Mouse (Mus musculus) heart, embryonic 10.5 days (tissue): ENCODE results near the gene Dhcr24. TPM values are rescaled to one million over a fixed set of nuclear protein-coding genes. Genes with fewer than 3 reads are reported as not detected.

ENCODE experiments used
- DNase-seq: peaks from one replicate; pipeline ENCODE4 v3.0.0-alpha.2; 2017; ENCODE audit warnings: low spot score
- H3K27ac ChIP-seq: fragments of 300-500 bp; sonication (generic); 2 replicates; pipeline ENCODE4 v1.5.1; 2016; ENCODE audit warnings: mild to moderate bottlenecking
- H3K27me3 ChIP-seq: fragments of 300-500 bp; sonication (generic); 2 replicates; pipeline ENCODE4 v1.6.1; 2016; ENCODE audit warnings: mild to moderate bottlenecking; ENCODE audit not compliant: poor library complexity, insufficient read depth, severe bottlenecking
- H3K36me3 ChIP-seq: fragments of 300-500 bp; sonication (generic); 2 replicates; pipeline ENCODE4 v1.6.1; 2016; ENCODE audit warnings: mild to moderate bottlenecking, moderate library complexity
- H3K4me1 ChIP-seq: fragments of 300-500 bp; sonication (generic); 2 replicates; pipeline ENCODE4 v1.6.1; 2016; ENCODE audit warnings: mild to moderate bottlenecking
- H3K4me3 ChIP-seq: fragments of 300-500 bp; sonication (generic); 2 replicates; pipeline ENCODE4 v1.5.1; 2016; ENCODE audit warnings: mild to moderate bottlenecking, moderate library complexity
- H3K9me3 ChIP-seq: fragments of 300-500 bp; sonication (generic); 2 replicates; pipeline ENCODE4 v1.6.1; 2016; ENCODE audit warnings: mild to moderate bottlenecking, moderate library complexity
- WGBS: fragments of 180-500 bp; shearing (Covaris S2); methylation state at CpG from one replicate; pipeline ENCODE4 v1.1.7; 2016; 5-methylcytosine and 5-hydroxymethylcytosine counted together
- polyA plus RNA-seq: library from polyadenylated mRNA; unstranded; fragments of >200 nt; fragmentation: Nextera tagmentation; extraction: Ambion mirVana; gene quantifications from 2 replicates; pipeline ENCODE4 v1.2.1, GENCODE M21; 2016

Gene Dhcr24
- polyA plus RNA-seq = 6.1 and 9.7 TPM in 2 replicates

DNA sequence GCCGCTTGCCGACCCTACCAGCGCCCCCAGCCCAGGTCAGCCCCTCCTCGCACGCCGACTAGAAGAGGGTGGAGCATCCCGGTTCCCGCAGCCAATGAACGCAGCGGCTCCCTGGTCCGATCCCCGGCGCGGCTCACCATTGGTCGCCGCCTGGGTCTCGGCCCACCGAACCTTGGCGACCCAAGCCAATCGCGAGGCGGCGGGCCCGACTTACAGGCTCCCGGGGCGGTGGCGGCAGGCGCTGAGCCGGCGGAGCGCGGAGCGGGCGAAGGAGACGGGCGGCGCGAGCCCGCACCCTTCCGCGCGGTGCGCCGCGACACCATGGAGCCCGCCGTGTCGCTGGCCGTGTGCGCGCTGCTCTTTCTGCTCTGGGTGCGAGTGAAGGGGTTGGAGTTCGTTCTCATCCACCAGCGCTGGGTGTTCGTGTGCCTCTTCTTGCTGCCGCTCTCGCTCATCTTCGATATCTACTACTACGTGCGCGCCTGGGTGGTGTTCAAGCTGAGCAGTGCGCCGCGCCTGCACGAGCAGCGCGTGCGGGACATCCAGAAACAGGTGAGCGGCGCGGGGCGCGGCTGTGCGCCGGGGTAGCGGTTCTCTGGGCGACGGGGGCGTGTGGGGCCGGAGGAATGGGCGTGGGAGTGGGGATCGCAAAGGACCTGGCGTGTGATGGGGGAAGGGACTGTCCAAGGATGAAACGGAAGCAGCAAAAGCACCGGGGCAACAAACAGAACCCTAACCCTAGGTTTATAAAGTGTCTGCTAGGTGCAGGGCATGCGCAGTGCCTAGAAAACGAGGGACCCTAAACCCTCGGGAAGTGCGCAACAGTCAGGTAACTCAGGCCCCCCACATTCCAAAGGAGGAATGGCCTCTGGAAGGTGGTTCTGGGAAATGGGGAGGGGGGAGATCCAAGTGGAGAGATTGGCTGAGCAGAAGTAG, at the start of gene Dhcr24:
Gene Dhcr24, plus strand, starts transcription at position 193 of the 936 bp plus-strand sequence.
- H3K36me3 ChIP-seq = peaks cover 30% of the 10 kb centered on the region
- peaks cover 32% of the 10 kb centered on the region for H3K4me1 ChIP-seq
- H3K27me3 ChIP-seq = 0 out of 2 replicates have a peak, but pooled peaks cover under 1% of the 10 kb centered on the region
- WGBS = under 1% methylated on average over 89 of the region's 89 CpGs
- peak; percentile 98 for DNase-seq
- H3K9me3 ChIP-seq = no peaks in the 10 kb centered on the region
- peak within 1 kb of the TSS; percentile 99 for H3K4me3 ChIP-seq
- H3K27ac ChIP-seq = peak within 1 kb of the TSS; percentile 95

DNA sequence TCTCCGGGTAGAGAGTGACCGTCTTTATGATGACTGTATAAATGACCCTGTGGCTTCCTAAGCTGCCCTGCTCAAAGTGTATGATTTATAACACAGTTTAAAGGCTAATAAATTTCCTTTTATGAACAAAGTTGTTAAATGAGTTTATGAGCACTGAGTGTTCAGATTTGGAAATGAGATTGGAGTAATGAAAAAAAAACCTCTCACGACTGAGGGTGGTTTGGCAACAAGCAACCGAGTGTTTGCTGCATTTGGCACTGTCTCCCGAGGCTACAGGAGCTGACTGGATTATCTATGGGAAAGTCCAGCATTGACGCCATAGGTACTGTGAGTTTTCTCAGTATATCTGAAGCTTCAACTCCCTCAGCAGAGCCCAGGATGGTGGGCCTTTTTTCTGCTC, 46.2 kb upstream of the Dhcr24 start:
- DNase-seq = no peak
- no peaks in the 10 kb centered on the region for H3K9me3 ChIP-seq
- 77% methylated on average over 6 of the region's 6 CpGs for WGBS
- no peak overlapping the region for H3K27ac ChIP-seq
- H3K4me1 ChIP-seq = no peaks in the 10 kb centered on the region
- H3K36me3 ChIP-seq = no peaks in the 10 kb centered on the region
- no peak overlapping the region for H3K4me3 ChIP-seq
- H3K27me3 ChIP-seq = no peaks in the 10 kb centered on the region

DNA sequence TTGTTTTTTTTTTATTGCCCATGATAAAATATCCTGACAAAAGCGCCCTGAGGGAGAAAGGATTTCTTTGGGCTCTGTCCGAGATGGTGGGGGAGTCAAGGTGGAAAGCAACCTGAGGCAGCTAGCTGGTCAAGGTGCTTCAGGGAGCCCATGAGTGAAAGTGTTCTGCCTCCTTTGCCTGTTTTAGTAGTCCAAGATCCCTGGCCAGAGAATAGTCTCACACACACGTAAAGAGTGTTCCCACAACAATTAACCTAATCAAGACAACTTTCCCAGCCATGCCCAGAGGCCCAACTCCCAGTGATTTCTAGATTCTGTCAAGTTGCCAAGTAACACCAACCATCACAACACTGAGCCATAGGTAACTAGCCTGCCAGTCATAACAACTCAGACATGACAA, 38.3 kb upstream of the Dhcr24 start:
- H3K27ac ChIP-seq = no peak overlapping the region
- WGBS = 81% methylated on average over 3 of the region's 3 CpGs
- no peaks in the 10 kb centered on the region for H3K36me3 ChIP-seq
- H3K4me1 ChIP-seq = 0 out of 2 replicates have a peak, but pooled peaks cover 1% of the 10 kb centered on the region
- no peak for DNase-seq
- no peaks in the 10 kb centered on the region for H3K9me3 ChIP-seq
- no peaks in the 10 kb centered on the region for H3K27me3 ChIP-seq
- H3K4me3 ChIP-seq = no peak overlapping the region

DNA sequence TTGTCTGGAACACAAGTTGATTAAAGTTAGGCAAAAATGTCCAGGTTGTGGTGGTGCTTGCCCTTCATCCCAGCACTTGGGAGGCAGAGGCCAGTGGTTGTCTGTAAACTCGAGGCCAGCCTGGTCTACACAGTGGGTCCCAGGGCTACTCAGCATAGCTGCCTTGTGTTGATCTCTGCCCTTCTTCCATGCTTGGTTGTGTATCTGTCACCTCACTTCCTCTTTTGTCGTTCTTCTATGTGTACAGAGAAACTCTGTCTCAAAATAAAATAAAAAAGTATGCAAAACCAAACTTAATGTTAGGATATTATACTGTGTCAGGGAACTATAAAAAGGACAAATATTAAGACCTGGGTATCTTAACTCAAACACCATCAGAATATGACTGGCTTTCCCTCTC, 36.7 kb upstream of the Dhcr24 start:
- 69% methylated on average over 2 of the region's 2 CpGs for WGBS
- Histone ChIP-seq H3K27ac (no peak overlapping the region), H3K4me1 (peaks cover 9% of the 10 kb centered on the region; the same call in 1 of the 2 replicates), H3K36me3 (no peaks in the 10 kb centered on the region), H3K4me3 (no peak overlapping the region), H3K27me3 (no peaks in the 10 kb centered on the region), H3K9me3 (no peaks in the 10 kb centered on the region)
- no peak for DNase-seq

DNA sequence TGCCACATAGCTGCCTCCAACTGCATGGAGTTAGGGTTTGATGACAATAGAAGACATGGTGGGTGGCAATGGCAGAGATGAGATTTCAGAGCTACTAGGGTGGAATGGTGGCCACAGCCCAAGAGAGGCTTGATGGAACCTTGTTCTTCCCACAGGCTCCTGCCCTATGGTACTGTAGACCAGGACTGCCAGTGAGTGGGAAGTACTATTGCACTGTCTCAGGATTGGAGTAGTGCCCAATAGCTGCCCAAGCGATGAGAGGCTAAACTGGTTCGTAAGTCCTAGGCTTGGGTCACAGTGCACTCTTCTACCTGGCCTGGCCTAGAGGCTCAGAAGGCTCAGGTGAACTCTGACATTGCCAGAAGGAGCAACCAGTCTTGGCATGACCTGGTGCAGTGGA, 35.8 kb upstream of the Dhcr24 start:
- no peak overlapping the region for H3K4me3 ChIP-seq
- 76% methylated on average over 2 of the region's 2 CpGs for WGBS
- no peaks in the 10 kb centered on the region for H3K27me3 ChIP-seq
- H3K27ac ChIP-seq = no peak overlapping the region
- no peak for DNase-seq
- no peaks in the 10 kb centered on the region for H3K9me3 ChIP-seq
- H3K4me1 ChIP-seq = peaks cover 15% of the 10 kb centered on the region; the same call in 1 of the 2 replicates
- no peaks in the 10 kb centered on the region for H3K36me3 ChIP-seq

DNA sequence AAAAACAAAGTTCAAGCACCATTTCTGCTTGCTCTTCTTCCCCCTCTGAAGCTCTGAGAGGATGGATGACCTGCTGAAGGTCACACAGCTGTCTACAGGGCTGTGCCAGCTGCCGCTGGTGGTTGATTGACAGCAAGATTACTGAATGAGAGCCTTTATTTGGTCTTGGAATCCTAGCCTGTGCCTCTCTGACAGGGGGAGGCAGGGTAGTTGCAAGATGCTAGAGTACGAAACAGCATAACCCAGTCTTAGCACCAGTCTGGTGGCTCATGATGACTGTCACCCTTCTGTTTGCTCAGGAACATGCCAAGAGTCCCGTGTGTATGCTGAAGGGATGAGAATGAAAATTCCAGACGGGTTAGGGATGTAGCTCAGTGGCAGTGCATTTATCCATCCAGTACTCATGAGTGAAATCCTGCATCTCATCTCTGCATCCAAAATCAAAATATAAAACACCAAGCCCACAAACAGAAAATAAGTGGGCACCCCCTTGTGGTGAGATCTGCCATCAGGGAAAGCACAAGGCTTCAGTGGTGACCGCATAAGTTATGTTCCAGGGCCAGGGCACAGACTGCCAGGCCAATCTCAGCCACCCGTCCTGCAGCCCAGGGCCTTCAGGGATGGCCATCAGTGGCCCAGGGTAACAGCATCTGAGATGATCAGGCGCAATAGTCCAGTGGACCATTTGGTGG, 32.8 kb upstream of the Dhcr24 start:
- Histone ChIP-seq H3K36me3 (no peaks in the 10 kb centered on the region), H3K27ac (no peak overlapping the region), H3K4me3 (no peak overlapping the region), H3K27me3 (no peaks in the 10 kb centered on the region), H3K9me3 (no peaks in the 10 kb centered on the region), H3K4me1 (peaks cover 15% of the 10 kb centered on the region; the same call in 1 of the 2 replicates)
- 69% methylated on average over 7 of the region's 7 CpGs for WGBS
- no peak for DNase-seq

DNA sequence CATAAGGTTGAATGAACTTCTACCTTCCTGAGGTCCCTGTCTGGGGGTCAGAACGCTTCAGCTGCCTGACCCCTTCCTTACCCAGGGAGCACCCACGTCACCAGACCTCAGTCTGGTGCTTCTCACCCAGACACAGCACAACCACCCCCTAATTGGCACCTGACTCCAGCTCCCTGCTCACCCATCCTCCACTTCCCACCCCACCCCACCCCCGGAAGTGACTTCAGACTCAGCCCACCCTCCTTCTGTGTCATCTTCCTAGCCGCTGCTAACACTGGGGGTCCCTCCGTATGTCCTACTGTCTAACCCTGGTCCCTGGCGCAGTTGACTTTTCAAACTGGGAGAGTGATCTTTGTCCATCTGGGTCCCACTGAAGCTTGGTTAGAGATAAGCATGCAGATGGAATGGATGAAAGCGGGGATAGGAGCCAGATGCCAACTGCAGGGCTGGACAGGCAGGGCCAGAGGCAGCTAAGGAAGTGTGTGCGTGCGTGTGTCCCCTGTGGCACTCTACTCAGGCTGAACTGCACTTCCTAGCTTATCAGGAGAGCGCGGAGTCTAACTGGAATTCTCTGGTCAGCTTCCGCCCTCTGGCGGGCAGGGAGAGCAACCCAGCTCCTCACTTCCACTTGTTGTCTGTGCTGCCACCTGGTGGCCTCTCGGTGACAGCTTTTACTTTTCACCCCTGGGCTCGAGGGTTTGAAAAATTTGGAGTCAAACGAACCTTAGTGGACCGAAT, 31.3 kb upstream of the Dhcr24 start:
- no peaks in the 10 kb centered on the region for H3K36me3 ChIP-seq
- H3K9me3 ChIP-seq = no peaks in the 10 kb centered on the region
- peak overlapping the region; percentile 36; the same call in 1 of the 2 replicates for H3K4me3 ChIP-seq
- H3K27ac ChIP-seq = peak overlapping the region; percentile 52
- no peaks in the 10 kb centered on the region for H3K27me3 ChIP-seq
- WGBS = 14% methylated on average over 17 of the region's 17 CpGs
- peak; percentile 96 for DNase-seq
- peaks cover 26% of the 10 kb centered on the region; the same call in 1 of the 2 replicates for H3K4me1 ChIP-seq

DNA sequence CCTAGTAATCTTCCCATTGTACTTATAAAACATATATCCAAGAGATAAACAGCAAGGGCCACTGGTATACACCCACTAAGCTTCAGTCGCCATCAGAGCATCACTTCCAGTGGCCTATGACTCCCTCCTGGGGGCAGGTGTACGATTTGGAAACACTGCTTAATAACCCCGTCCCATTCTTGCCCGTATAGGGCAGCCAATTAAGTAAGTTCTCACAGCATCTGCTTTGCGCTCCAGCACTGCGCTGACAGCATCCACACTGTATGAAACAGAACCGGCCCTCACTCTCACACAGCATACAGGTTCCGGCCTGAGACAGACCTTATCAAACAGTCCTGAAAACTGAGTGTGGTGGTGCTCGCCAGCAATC, 30.7 kb upstream of the Dhcr24 start:
- Histone ChIP-seq H3K27me3 (no peaks in the 10 kb centered on the region), H3K36me3 (no peaks in the 10 kb centered on the region), H3K27ac (no peak overlapping the region), H3K4me1 (peaks cover 26% of the 10 kb centered on the region; the same call in 1 of the 2 replicates), H3K9me3 (no peaks in the 10 kb centered on the region), H3K4me3 (no peak overlapping the region)
- no peak for DNase-seq
- WGBS = 61% methylated on average over 9 of the region's 9 CpGs

DNA sequence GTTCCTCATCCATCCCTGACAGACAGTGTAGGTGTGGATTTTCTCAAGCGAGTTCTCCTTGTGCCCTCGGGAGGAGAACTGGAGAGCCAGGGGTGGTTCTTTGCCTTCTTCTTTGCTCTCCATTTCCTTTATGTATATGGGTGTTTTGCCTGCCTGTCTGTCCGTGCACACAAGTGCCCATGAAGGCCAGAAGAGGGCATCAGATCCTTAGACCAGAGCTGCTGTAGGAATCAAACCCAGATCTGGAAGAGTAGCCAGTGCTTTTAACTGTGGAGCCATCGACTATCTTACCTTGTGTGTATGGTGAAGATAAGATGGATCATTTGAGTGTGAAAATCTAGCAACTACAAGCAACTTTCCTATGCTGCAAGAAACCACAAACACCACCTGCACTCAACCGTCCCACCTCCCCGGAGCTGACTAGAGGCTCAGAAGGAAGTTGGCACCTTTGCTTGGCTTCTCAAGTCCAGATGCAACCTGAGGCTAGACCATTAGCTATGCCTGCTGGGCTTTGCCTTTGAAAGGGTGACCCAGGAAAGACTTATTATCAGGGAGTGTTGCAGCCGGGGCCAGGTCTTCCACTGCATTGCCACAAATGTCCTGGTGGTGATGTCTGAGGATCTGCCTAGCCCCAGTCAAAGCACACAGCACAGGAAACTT, 27.3 kb upstream of the Dhcr24 start:
- no peak overlapping the region for H3K27ac ChIP-seq
- 42% methylated on average over 7 of the region's 7 CpGs for WGBS
- no peak overlapping the region for H3K4me3 ChIP-seq
- no peak for DNase-seq
- H3K9me3 ChIP-seq = no peaks in the 10 kb centered on the region
- H3K36me3 ChIP-seq = no peaks in the 10 kb centered on the region
- H3K4me1 ChIP-seq = peaks cover 20% of the 10 kb centered on the region; the same call in 1 of the 2 replicates
- H3K27me3 ChIP-seq = no peaks in the 10 kb centered on the region; the same call in 1 of the 2 replicates

DNA sequence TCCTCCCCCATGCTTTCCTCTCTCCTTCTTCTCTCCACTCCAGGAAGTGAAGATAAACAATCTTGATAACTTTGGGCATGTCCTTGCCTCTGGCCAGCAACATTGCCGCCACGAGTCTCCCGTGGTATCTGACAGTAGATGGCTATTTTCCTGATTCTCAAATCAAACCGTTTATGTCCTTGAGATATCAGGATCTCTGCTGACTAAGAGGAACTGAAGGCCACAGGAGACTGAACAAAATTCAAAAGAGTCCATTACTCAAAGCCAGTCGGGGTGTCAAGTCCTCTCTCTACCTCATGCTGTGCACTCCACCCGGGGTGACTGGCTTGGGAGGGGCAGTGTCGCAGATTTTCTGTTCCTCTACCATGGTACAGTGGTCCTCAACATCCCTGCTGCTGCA, 26.6 kb upstream of the Dhcr24 start:
- Histone ChIP-seq H3K9me3 (no peaks in the 10 kb centered on the region), H3K27ac (no peak overlapping the region), H3K27me3 (no peaks in the 10 kb centered on the region; the same call in 1 of the 2 replicates), H3K4me3 (no peak overlapping the region), H3K36me3 (no peaks in the 10 kb centered on the region), H3K4me1 (peaks cover 16% of the 10 kb centered on the region; the same call in 1 of the 2 replicates)
- WGBS = 44% methylated on average over 7 of the region's 7 CpGs
- no peak for DNase-seq

DNA sequence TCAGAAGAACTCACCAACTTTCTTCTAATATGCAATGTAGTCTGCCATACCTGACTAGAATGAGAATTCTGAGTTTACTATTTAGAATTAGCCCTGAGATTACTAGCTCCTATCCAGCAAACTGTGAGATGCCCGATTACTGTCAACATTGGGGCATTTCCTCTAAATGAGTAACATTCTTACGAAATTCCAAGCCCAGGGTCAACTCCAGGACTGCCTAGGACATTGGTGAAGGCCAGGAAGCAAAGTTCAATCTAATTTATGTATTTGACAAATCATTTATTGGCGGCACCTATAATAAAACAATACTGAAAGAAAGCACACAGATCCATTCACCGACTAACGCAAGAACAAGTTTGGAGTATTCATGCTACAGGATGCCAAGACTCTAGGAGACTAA, 21.1 kb upstream of the Dhcr24 start:
- H3K27me3 ChIP-seq = no peaks in the 10 kb centered on the region; the same call in 1 of the 2 replicates
- H3K9me3 ChIP-seq = no peaks in the 10 kb centered on the region
- no peak overlapping the region for H3K27ac ChIP-seq
- no peak overlapping the region for H3K4me3 ChIP-seq
- 87% methylated on average over 5 of the region's 5 CpGs for WGBS
- H3K4me1 ChIP-seq = peaks cover 3% of the 10 kb centered on the region
- H3K36me3 ChIP-seq = no peaks in the 10 kb centered on the region
- no peak for DNase-seq

DNA sequence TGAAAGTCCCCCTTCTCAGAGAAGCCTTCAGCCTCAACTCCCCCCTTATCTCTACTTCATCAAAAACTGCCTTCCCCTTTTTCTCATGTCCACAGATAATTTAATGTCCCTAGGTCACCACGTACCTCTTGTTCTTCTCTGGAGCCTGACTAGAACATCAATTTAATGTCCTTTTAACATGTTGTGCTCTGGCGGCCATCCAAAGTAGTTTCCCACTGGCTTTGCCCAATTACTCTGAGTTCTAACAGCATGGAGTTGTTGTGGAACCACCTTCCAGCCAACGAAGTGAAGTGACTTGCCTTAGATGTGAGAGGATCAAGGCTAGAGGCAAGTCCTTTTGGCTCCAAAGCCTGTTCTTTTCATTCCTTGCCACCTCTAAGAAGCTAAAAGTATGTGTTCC, 19.3 kb upstream of the Dhcr24 start:
- peaks cover 18% of the 10 kb centered on the region for H3K4me1 ChIP-seq
- no peak overlapping the region for H3K27ac ChIP-seq
- 67% methylated on average over 3 of the region's 3 CpGs for WGBS
- no peak overlapping the region for H3K4me3 ChIP-seq
- no peaks in the 10 kb centered on the region for H3K36me3 ChIP-seq
- DNase-seq = no peak
- no peaks in the 10 kb centered on the region for H3K9me3 ChIP-seq
- no peaks in the 10 kb centered on the region; the same call in 1 of the 2 replicates for H3K27me3 ChIP-seq
